Mouse (Mus musculus) intestine, postnatal 0 days (tissue): ENCODE data around the gene Sept7. TPM values are rescaled to one million over a fixed set of nuclear protein-coding genes. Genes with fewer than 3 reads are reported as not detected.
"Not testable (repeated sequence)": the region's sequence is repeated elsewhere in the genome, so short reads cannot be mapped to it uniquely, and the experiment has no call there.

Source experiments
- ATAC-seq: fragments of 200-750 bp; cut with Nextera tagmentation; 2 replicates; pipeline ENCODE4 v1.8.0; 2017; ENCODE audit warnings: mild to moderate bottlenecking, moderate TSS enrichment, moderate library complexity
- H3K27ac ChIP-seq: fragments of 300-500 bp; sonication (generic); 2 replicates; pipeline ENCODE4 v1.5.1; 2014; ENCODE audit warnings: mild to moderate bottlenecking, low read depth, low read length, moderate library complexity
- H3K27me3 ChIP-seq: fragments of 300-500 bp; sonication (generic); replicated peaks from 2 replicates; pipeline ENCODE4 v1.6.1; 2014; ENCODE audit warnings: low read length, mixed read lengths; ENCODE audit not compliant: control insufficient read depth, insufficient read depth
- H3K36me3 ChIP-seq: fragments of 300-500 bp; sonication (generic); 2 replicates; pipeline ENCODE4 v1.6.1; 2014; ENCODE audit warnings: mild to moderate bottlenecking, moderate library complexity; ENCODE audit not compliant: control insufficient read depth, insufficient read depth
- H3K4me1 ChIP-seq: fragments of 300-500 bp; sonication (generic); replicated peaks from 2 replicates; pipeline ENCODE4 v1.6.1; 2014; ENCODE audit warnings: antibody characterized with exemption, low read length, mixed read lengths; ENCODE audit not compliant: control insufficient read depth, insufficient read depth
- H3K4me2 ChIP-seq: fragments of 300-500 bp; sonication (generic); replicated peaks from 2 replicates; pipeline ENCODE4 v1.6.1; 2014; ENCODE audit warnings: low read depth, mild to moderate bottlenecking, moderate library complexity
- H3K4me3 ChIP-seq: fragments of 300-500 bp; sonication (generic); 2 replicates; pipeline ENCODE4 v1.5.1; 2014; ENCODE audit warnings: low read depth, low read length
- H3K9ac ChIP-seq: fragments of 300-500 bp; sonication (generic); 2 replicates; pipeline ENCODE4 v1.6.1; 2014; ENCODE audit warnings: mild to moderate bottlenecking, low read depth, low read length
- H3K9me3 ChIP-seq: fragments of 300-500 bp; sonication (generic); 2 replicates; pipeline ENCODE4 v1.6.1; 2016; ENCODE audit warnings: mixed run types; ENCODE audit not compliant: control insufficient read depth
- CTCF ChIP-seq: sonication (generic); IDR thresholded peaks from 2 replicates; pipeline ENCODE4 v1.5.1; 2016; ENCODE audit warnings: low read depth, mild to moderate bottlenecking, control low read depth, antibody characterized with exemption, moderate library complexity
- WGBS: fragments of 180-500 bp; shearing (Covaris S2); extraction: QIAGEN DNeasy Blood & Tissue Kit; methylation state at CpG from one replicate; pipeline ENCODE4 v1.1.7; 2014; 5-methylcytosine and 5-hydroxymethylcytosine counted together
- polyA plus RNA-seq: library from polyadenylated mRNA; unstranded; fragments of >200 nt; fragmentation: Nextera tagmentation; extraction: Ambion mirVana; gene quantifications from 2 replicates; pipeline ENCODE4 v1.2.1, GENCODE M21; 2015

The Sept7 gene
- polyA plus RNA-seq, 1 experiment from 2014 or later: 147 TPM

GRCm38 (mm10) chr9:25218954-25219353, 33.3 kb upstream of the Sept7 start:
- H3K4me1 ChIP-seq: no peaks in the 10 kb centered on the region
- no peak overlapping the region for H3K4me3 ChIP-seq
- no peak overlapping the region for H3K4me2 ChIP-seq
- TF ChIP-seq CTCF: no peak
- no peak overlapping the region for H3K9ac ChIP-seq
- H3K9me3 ChIP-seq: no peaks in the 10 kb centered on the region
- H3K36me3 ChIP-seq: no peaks in the 10 kb centered on the region
- ATAC-seq: no peak
- H3K27me3 ChIP-seq: no peaks in the 10 kb centered on the region
- H3K27ac ChIP-seq: no peak overlapping the region
- WGBS: 47% methylated on average over 3 of the region's 3 CpGs

GRCm38 (mm10) chr9:25219882-25220281, 32.4 kb upstream of the Sept7 start:
- Histone ChIP-seq H3K4me1 (no peaks in the 10 kb centered on the region), H3K4me3 (no peak overlapping the region), H3K27me3 (no peaks in the 10 kb centered on the region), H3K27ac (no peak overlapping the region), H3K9me3 (no peaks in the 10 kb centered on the region), H3K9ac (no peak overlapping the region), H3K4me2 (no peak overlapping the region), H3K36me3 (no peaks in the 10 kb centered on the region)
- WGBS: 58% methylated on average over 5 of the region's 5 CpGs
- ATAC-seq: no peak
- TF ChIP-seq CTCF: no peak

GRCm38 (mm10) chr9:25224959-25225358, 27.3 kb upstream of the Sept7 start:
- no peak overlapping the region for H3K9ac ChIP-seq
- no peaks in the 10 kb centered on the region for H3K9me3 ChIP-seq
- no peaks in the 10 kb centered on the region for H3K27me3 ChIP-seq
- ATAC-seq: no peak
- no peak overlapping the region for H3K4me2 ChIP-seq
- TF ChIP-seq CTCF: no peak
- no peak overlapping the region for H3K27ac ChIP-seq
- H3K4me3 ChIP-seq: no peak overlapping the region
- 78% methylated on average over 4 of the region's 4 CpGs for WGBS
- no peaks in the 10 kb centered on the region for H3K4me1 ChIP-seq
- H3K36me3 ChIP-seq: no peaks in the 10 kb centered on the region

- no peak for TF ChIP-seq CTCF
- Histone ChIP-seq H3K4me2 (no peak overlapping the region), H3K4me1 (no peaks in the 10 kb centered on the region), H3K27ac (no peak overlapping the region), H3K4me3 (no peak overlapping the region), H3K9me3 (no peaks in the 10 kb centered on the region), H3K9ac (no peak overlapping the region), H3K27me3 (no peaks in the 10 kb centered on the region), H3K36me3 (no peaks in the 10 kb centered on the region)
- WGBS: 81% methylated on average over 6 of the region's 6 CpGs
- ATAC-seq: no peak
Measured at GRCm38 (mm10) chr9:25229740-25230139, 22.5 kb upstream of the Sept7 start.

- no peak for TF ChIP-seq CTCF
- 79% methylated on average over 10 of the region's 10 CpGs for WGBS
Measured at GRCm38 (mm10) chr9:25230213-25231039, 21.8 kb upstream of the Sept7 start.

GRCm38 (mm10) chr9:25241065-25241464, 11.2 kb upstream of the Sept7 start:
- Histone ChIP-seq H3K4me2 (no peak overlapping the region), H3K36me3 (no peaks in the 10 kb centered on the region), H3K4me3 (no peak overlapping the region), H3K9me3 (no peaks in the 10 kb centered on the region), H3K27ac (no peak overlapping the region), H3K4me1 (no peaks in the 10 kb centered on the region), H3K9ac (no peak overlapping the region), H3K27me3 (no peaks in the 10 kb centered on the region)
- 75% methylated on average over 3 of the region's 3 CpGs for WGBS
- no peak for TF ChIP-seq CTCF
- ATAC-seq: no peak

More at GRCm38 (mm10) chr9:25230213-25231039, 21.8 kb upstream of the Sept7 start:
- Histone ChIP-seq H3K9ac (no peak overlapping the region), H3K4me3 (no peak overlapping the region), H3K4me2 (no peak overlapping the region), H3K27me3 (no peaks in the 10 kb centered on the region), H3K27ac (no peak overlapping the region), H3K9me3 (no peaks in the 10 kb centered on the region), H3K36me3 (no peaks in the 10 kb centered on the region), H3K4me1 (no peaks in the 10 kb centered on the region)
- no peak for ATAC-seq

- not testable (repeated sequence) for H3K4me2 ChIP-seq, H3K9ac ChIP-seq, ATAC-seq, H3K27ac ChIP-seq, H3K4me3 ChIP-seq, H3K36me3 ChIP-seq, H3K9me3 ChIP-seq, H3K27me3 ChIP-seq, H3K4me1 ChIP-seq
- WGBS: 92% methylated on average over 5 of the region's 5 CpGs
Measured at GRCm38 (mm10) chr9:25241783-25242182, 10.5 kb upstream of the Sept7 start.
